Mouse (Mus musculus) midbrain, embryonic 12.5 days (tissue): ENCODE results near the gene Tmem135. TPM values are rescaled to one million over a fixed set of nuclear protein-coding genes. Genes with fewer than 3 reads are reported as not detected.
"Not testable (repeated sequence)": the region's sequence is repeated elsewhere in the genome, so short reads cannot be mapped to it uniquely, and the experiment has no call there.

ENCODE experiments used
- ATAC-seq: fragments of 200-750 bp; cut with Nextera tagmentation; 2 replicates; pipeline ENCODE4 v1.8.0; 2017; ENCODE audit warnings: low read depth, moderate TSS enrichment, moderate library complexity; ENCODE audit not compliant: low FRiP score
- H3K27ac ChIP-seq: fragments of 300-500 bp; sonication (generic); replicated peaks from 2 replicates; pipeline ENCODE4 v1.5.1; 2016; ENCODE audit warnings: mild to moderate bottlenecking
- H3K27me3 ChIP-seq: fragments of 300-500 bp; sonication (generic); 2 replicates; pipeline ENCODE4 v1.6.1; 2016; ENCODE audit warnings: mild to moderate bottlenecking
- H3K36me3 ChIP-seq: fragments of 300-500 bp; sonication (generic); 2 replicates; pipeline ENCODE4 v1.6.1; 2016
- H3K4me1 ChIP-seq: fragments of 300-500 bp; sonication (generic); 2 replicates; pipeline ENCODE4 v1.6.1; 2016
- H3K4me2 ChIP-seq: fragments of 300-500 bp; sonication (generic); replicated peaks from 2 replicates; pipeline ENCODE4 v1.6.1; 2016; ENCODE audit warnings: mild to moderate bottlenecking, moderate library complexity
- H3K4me3 ChIP-seq: fragments of 300-500 bp; sonication (generic); 2 replicates; pipeline ENCODE4 v1.5.1; 2016; ENCODE audit warnings: mild to moderate bottlenecking
- H3K9ac ChIP-seq: fragments of 300-500 bp; sonication (generic); replicated peaks from 2 replicates; pipeline ENCODE4 v1.6.1; 2016; ENCODE audit warnings: mild to moderate bottlenecking, moderate library complexity
- H3K9me3 ChIP-seq: fragments of 300-500 bp; sonication (generic); 2 replicates; pipeline ENCODE4 v1.6.1; 2016; ENCODE audit warnings: mild to moderate bottlenecking
- WGBS: fragments of 180-500 bp; shearing (Covaris S2); methylation state at CpG from one replicate; pipeline ENCODE4 v1.1.7; 2016; 5-methylcytosine and 5-hydroxymethylcytosine counted together
- polyA plus RNA-seq: library from polyadenylated mRNA; unstranded; fragments of >200 nt; fragmentation: Nextera tagmentation; extraction: Ambion mirVana; gene quantifications from 2 replicates; pipeline ENCODE4 v1.2.1, GENCODE M21; 2016

Tmem135 gene
- polyA plus RNA-seq, 1 experiment from 2014 or later, result 19.1 TPM

DNA sequence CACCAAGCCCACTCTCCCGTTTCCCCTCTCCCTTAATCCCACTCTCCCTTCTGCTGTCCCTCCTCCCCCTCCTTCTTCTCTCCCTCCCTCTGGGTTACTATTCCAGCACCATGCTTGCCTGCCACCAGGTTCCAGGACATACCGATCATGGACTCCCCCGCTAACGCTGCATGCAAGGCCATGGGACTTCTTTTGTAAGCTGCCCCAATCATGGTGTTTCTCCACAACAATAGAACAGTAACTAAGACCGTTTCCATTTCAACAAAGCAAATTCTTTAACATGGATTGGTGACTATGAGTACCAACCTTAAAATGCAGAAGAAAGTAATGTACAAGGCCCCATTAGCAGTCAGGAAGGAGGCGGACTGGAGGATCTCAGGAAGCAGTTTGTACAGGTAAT lies 97.2 kb downstream of the Tmem135 start:
- Histone ChIP-seq H3K4me2 (no peak overlapping the region), H3K27ac (no peak overlapping the region), H3K36me3 (no peaks in the 10 kb centered on the region), H3K9me3 (0 out of 2 replicates have a peak, but pooled peaks cover 2% of the 10 kb centered on the region), H3K9ac (no peak overlapping the region), H3K4me3 (no peak overlapping the region), H3K27me3 (no peaks in the 10 kb centered on the region), H3K4me1 (no peaks in the 10 kb centered on the region)
- WGBS, result 74% methylated on average over 6 of the region's 6 CpGs
- no peak for ATAC-seq

DNA sequence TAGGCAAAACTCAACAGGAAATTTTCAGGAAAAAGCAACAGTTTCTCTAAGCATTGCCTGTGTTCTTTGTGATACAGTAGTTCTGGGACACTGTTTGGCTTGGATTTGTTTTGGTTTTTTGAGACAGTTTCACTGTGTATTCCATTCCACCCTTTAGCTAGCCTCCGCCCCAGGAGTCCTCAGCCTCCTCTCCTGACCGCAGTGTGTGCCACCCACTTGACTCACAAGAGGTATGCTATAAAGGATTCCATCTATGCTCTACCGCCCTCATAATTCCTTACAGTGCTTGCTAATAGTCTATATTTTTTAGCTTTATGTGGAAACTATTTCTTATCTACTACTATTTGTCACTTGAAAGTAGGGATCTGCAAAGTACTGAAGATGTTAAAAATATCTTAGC lies 99.1 kb downstream of the Tmem135 start:
- 0 out of 2 replicates have a peak, but pooled peaks cover 2% of the 10 kb centered on the region for H3K36me3 ChIP-seq
- no peaks in the 10 kb centered on the region for H3K27me3 ChIP-seq
- WGBS, result 95% methylated on average over 3 of the region's 3 CpGs
- no peaks in the 10 kb centered on the region for H3K4me1 ChIP-seq
- no peaks in the 10 kb centered on the region for H3K9me3 ChIP-seq
- H3K4me3 ChIP-seq, result no peak overlapping the region
- ATAC-seq, result no peak
- no peak overlapping the region for H3K9ac ChIP-seq
- no peak overlapping the region for H3K4me2 ChIP-seq
- no peak overlapping the region for H3K27ac ChIP-seq

DNA sequence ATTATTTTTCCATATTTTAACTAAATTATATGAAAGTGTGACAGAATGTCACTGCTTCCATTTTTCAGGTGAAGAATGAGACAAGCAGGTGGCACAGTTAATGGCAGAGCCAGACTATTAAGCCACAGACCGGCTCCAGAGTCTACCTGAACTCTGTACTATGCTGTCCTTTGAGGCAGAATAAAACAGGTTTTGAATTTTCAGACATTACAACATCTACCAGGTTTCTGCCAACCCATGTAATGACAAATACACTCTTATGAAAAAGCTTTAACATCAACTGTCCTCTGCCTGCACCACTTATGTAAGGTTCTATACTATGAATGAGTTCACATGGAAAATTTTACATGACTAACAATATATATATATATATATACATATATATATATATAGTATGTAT lies 100.3 kb downstream of the Tmem135 start:
- no peak overlapping the region for H3K4me3 ChIP-seq
- no peak for ATAC-seq
- no peaks in the 10 kb centered on the region for H3K9me3 ChIP-seq
- H3K4me2 ChIP-seq, result no peak overlapping the region
- H3K4me1 ChIP-seq, result no peaks in the 10 kb centered on the region
- H3K36me3 ChIP-seq, result 0 out of 2 replicates have a peak, but pooled peaks cover 2% of the 10 kb centered on the region
- no peaks in the 10 kb centered on the region for H3K27me3 ChIP-seq
- no peak overlapping the region for H3K9ac ChIP-seq
- H3K27ac ChIP-seq, result no peak overlapping the region
- 95% methylated on average over 1 of the region's 1 CpGs for WGBS

DNA sequence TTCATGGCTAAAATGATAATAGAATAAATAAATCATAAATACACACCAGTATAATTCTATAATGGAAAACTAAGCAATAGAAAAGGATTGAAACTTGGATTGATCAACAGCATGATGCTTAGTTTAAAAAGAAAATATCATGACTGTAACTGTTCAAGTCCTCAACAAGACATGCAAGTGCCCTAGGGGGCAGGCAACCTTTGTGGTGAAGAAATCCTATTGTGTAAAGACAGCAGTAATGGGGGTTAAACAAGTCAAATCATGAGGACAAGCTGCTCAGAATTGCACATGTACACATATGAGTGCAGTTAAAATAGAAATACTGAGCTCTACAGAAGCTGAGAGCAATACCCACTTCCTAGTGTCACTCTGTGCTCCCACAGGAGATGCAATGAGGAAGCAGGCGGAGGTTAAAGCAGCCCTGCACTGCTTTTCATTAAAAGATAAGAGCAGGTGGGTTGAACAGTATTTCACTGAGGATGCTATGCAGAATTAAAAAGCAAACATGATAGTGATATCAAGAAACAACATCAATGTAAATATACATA lies 105.0 kb downstream of the Tmem135 start:
- Histone ChIP-seq H3K36me3 (0 out of 2 replicates have a peak, but pooled peaks cover 2% of the 10 kb centered on the region), H3K9me3 (no peaks in the 10 kb centered on the region), H3K9ac (no peak overlapping the region), H3K4me3 (no peak overlapping the region), H3K27ac (no peak overlapping the region), H3K4me2 (no peak overlapping the region), H3K27me3 (no peaks in the 10 kb centered on the region), H3K4me1 (no peaks in the 10 kb centered on the region)
- 74% methylated on average over 1 of the region's 1 CpGs for WGBS
- no peak for ATAC-seq

DNA sequence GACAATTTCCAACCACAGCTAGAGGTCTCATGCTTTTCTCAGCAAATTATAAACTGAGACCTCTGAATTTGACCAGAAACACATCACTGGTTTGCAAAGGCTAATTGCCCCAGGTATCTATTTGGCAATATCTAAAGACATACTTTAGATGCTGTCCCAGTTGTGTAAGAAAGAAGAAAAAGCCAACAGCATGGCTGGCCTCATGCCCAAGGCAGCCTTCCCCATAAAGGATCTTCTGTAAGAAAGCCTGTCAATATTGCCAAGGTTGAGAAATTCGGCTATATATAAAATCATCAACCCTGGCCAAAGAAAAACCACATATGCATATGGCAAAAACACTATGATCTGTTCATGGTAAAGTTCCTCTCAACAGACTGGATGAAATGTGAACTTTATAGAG lies 107.1 kb downstream of the Tmem135 start:
- Histone ChIP-seq H3K27me3 (no peaks in the 10 kb centered on the region), H3K4me2 (no peak overlapping the region), H3K9me3 (no peaks in the 10 kb centered on the region), H3K27ac (no peak overlapping the region), H3K4me1 (no peaks in the 10 kb centered on the region), H3K9ac (no peak overlapping the region), H3K36me3 (0 out of 2 replicates have a peak, but pooled peaks cover 2% of the 10 kb centered on the region), H3K4me3 (no peak overlapping the region)
- 90% methylated on average over 1 of the region's 1 CpGs for WGBS
- ATAC-seq, result no peak

DNA sequence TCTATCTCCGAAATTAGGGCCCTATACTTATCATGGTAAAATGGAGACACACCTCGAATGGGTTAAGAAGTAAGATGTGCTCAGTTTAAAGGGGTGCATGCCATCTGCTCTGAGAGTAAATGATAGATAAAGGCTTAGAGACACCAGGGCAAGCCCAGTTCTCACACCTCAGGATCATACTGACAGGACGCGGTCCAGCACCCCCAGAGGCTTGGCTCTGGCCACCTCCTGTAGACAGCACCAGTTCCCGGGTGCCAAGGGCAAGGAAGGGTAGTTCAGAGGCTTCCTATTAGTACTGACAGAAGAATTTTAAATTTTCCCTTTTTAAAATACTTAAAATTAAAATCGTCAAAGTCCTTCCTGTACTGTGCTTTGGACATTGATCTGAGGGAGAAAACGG lies 121.4 kb downstream of the Tmem135 start:
- WGBS, result 92% methylated on average over 7 of the region's 7 CpGs
- no peak overlapping the region for H3K9ac ChIP-seq
- no peaks in the 10 kb centered on the region for H3K9me3 ChIP-seq
- no peak overlapping the region for H3K4me2 ChIP-seq
- H3K27me3 ChIP-seq, result no peaks in the 10 kb centered on the region
- ATAC-seq, result no peak
- H3K36me3 ChIP-seq, result no peaks in the 10 kb centered on the region
- H3K4me3 ChIP-seq, result no peak overlapping the region
- H3K27ac ChIP-seq, result no peak overlapping the region
- no peaks in the 10 kb centered on the region for H3K4me1 ChIP-seq

DNA sequence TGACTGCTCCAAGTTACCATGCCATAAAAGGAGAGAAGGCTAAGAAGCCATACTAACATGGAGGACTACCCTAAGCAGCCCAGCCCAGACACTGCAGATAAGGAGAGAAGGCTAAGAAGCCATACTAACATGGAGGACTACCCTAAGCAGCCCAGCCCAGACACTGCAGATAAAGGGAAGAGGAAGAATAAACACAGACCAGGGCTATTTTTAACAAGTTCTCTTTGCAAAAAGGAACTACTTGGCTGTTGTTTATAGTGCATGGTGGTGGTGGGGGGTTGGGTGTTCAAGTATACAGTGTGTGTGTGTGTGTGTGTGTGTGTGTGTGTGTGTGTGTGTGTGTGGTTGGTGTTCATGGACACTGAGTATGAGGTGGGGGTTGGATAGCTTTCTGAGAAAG lies 133.6 kb downstream of the Tmem135 start:
- not testable (repeated sequence) for H3K4me3 ChIP-seq, H3K4me1 ChIP-seq, H3K36me3 ChIP-seq, H3K9me3 ChIP-seq, H3K27me3 ChIP-seq, H3K9ac ChIP-seq, H3K4me2 ChIP-seq, H3K27ac ChIP-seq, ATAC-seq

DNA sequence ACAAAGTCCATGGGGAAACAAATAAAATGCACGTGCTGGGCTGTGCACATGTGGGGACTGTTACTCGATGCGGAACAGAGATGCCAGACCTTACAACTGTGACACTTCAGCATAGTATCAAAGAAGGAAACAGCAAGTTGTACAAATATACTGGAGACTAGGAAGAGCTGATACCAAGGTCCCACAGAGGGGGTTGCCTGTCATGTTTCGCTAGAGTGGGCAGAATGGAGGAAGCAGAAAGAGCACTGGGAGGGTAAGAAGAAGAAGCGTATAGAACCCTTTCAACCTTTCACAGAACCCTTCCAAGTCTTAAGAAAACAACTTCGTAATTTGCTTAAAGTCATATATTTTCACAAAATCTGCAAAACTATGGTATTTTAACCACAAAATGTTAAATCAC lies 134.2 kb downstream of the Tmem135 start:
- H3K36me3 ChIP-seq, result peaks cover 5% of the 10 kb centered on the region; the same call in 1 of the 2 replicates
- peaks cover 4% of the 10 kb centered on the region; the same call in 1 of the 2 replicates for H3K9me3 ChIP-seq
- no peaks in the 10 kb centered on the region for H3K4me1 ChIP-seq
- H3K27me3 ChIP-seq, result no peaks in the 10 kb centered on the region
- no peak overlapping the region for H3K27ac ChIP-seq
- WGBS, result 95% methylated on average over 6 of the region's 6 CpGs
- no peak overlapping the region for H3K4me2 ChIP-seq
- no peak for ATAC-seq
- no peak overlapping the region for H3K4me3 ChIP-seq
- H3K9ac ChIP-seq, result no peak overlapping the region

DNA sequence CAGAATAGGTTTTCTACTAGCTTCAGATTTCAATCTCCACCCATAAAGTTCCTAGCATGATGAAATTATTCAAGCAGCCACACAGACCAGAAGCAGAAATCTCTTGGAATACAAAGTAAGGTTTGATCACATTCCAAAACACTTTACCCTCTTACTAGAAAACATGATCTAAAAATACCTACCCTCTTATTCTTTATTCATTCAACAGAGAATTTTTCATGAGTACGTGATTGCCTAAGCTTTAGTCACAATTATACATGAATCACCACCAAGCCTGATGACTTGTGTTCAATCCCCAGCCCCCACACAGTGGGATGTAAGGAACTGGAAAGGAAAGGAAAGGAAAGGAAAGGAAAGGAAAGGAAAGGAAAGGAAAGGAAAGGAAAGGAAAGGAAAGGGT lies 136.5 kb downstream of the Tmem135 start:
- Histone ChIP-seq H3K36me3 (peaks cover under 1% of the 10 kb centered on the region; the same call in 1 of the 2 replicates), H3K27me3 (no peaks in the 10 kb centered on the region), H3K4me3 (no peak overlapping the region), H3K27ac (no peak overlapping the region), H3K9ac (no peak overlapping the region), H3K9me3 (peaks cover under 1% of the 10 kb centered on the region; the same call in 1 of the 2 replicates), H3K4me1 (no peaks in the 10 kb centered on the region), H3K4me2 (no peak overlapping the region)
- 89% methylated on average over 1 of the region's 1 CpGs for WGBS
- no peak for ATAC-seq

DNA sequence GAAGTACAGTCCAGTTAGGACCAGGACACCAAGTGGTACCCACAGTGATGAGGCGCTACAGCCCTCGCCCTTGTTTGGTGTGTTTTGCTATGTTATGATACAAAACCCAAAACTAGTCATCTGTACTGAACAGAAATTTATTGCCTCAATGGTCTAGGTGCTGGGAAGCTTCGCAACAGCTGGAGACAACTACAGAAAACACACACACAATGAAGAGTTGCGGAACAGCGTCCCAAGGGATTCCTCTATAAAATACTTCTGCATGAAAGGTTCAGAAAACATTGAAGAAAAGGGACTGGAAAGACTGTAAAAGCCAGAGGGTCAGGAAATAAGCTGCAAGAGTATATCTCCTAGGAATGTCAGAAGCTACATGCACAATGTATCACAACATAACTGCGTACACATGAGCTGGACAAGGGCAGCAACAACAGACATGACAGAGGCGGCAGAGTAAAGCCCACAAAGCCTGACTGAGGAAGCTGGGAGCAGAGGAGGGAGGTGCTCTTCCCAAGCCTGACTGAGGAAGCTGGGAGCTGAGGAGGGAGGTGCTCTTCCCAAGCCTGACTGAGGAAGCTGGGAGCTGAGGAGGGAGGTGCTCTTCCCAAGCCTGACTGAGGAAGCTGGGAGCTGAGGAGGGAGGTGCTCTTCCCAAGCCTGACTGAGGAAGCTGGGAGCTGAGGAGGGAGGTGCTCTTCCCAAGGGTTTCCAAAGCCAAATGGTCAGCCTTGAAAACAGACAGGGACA lies 137.8 kb downstream of the Tmem135 start:
- no peaks in the 10 kb centered on the region for H3K4me1 ChIP-seq
- no peak overlapping the region for H3K4me3 ChIP-seq
- no peaks in the 10 kb centered on the region for H3K27me3 ChIP-seq
- H3K9me3 ChIP-seq, result no peaks in the 10 kb centered on the region
- no peak overlapping the region for H3K27ac ChIP-seq
- WGBS, result 81% methylated on average over 7 of the region's 7 CpGs
- H3K4me2 ChIP-seq, result no peak overlapping the region
- no peak overlapping the region for H3K9ac ChIP-seq
- ATAC-seq, result no peak
- no peaks in the 10 kb centered on the region for H3K36me3 ChIP-seq

DNA sequence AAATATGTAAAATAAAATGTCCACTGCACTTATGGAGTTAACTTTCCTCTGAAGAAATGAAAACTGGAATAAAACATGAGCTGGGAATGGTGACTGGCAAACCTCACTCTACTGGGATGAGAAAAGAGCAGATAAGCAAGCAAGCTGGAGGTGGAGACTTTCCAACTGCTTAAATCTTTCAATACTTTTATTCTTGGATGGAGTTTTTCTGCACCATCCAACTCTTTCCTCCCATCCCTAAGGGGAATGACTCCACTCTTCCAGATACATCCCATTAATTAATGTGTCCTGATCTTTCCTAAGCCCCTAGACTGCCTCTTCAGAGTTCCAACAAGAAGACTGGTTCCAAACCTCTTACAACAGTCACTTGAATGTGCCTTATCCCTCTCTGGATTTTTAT lies 143.1 kb downstream of the Tmem135 start:
- H3K9ac ChIP-seq, result no peak overlapping the region
- H3K36me3 ChIP-seq, result no peaks in the 10 kb centered on the region
- H3K4me1 ChIP-seq, result no peaks in the 10 kb centered on the region
- no peak overlapping the region for H3K27ac ChIP-seq
- no peak overlapping the region for H3K4me3 ChIP-seq
- ATAC-seq, result no peak
- H3K9me3 ChIP-seq, result no peaks in the 10 kb centered on the region
- H3K4me2 ChIP-seq, result no peak overlapping the region
- H3K27me3 ChIP-seq, result no peaks in the 10 kb centered on the region

DNA sequence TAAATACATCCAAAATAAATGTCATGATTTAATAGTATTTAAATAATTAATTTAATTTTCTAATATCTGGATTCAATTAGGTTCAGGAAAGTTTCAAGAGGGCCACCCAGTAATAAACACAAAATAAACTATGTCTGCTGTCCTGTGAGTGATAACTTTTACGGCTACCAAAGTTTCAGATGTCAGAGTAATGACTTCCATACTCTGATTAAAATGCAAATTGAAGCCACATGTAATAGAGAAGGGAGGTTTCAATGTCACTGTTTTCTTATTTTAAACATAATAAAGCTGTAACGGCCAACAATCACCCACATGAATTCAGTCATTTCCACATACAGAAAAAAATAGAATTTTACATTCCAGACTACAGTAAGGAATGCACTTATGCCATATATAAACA lies 145.2 kb downstream of the Tmem135 start:
- Histone ChIP-seq H3K27ac (no peak overlapping the region), H3K27me3 (no peaks in the 10 kb centered on the region), H3K36me3 (no peaks in the 10 kb centered on the region), H3K4me2 (no peak overlapping the region), H3K4me1 (no peaks in the 10 kb centered on the region), H3K4me3 (no peak overlapping the region), H3K9ac (no peak overlapping the region), H3K9me3 (no peaks in the 10 kb centered on the region)
- 74% methylated on average over 2 of the region's 2 CpGs for WGBS
- no peak for ATAC-seq
